Mouse (Mus musculus) C2C12 (cell line): ENCODE results near the gene Zfp184.

Experiments
- CEBPB ChIP-seq: IDR thresholded peaks from one replicate; pipeline ENCODE4 v1.6.1; 2011; ENCODE audit warnings: low read depth, mild to moderate bottlenecking, control low read depth, moderate library complexity
- CTCF ChIP-seq: IDR thresholded peaks from one replicate; pipeline ENCODE4 v1.5.1; 2011; ENCODE audit not compliant: control insufficient read depth, insufficient read depth, insufficient read length
- FOSL1 ChIP-seq: IDR thresholded peaks from one replicate; pipeline ENCODE4 v1.8.0; 2011; ENCODE audit warnings: mild to moderate bottlenecking, low read length; ENCODE audit not compliant: poor library complexity, insufficient read depth, severe bottlenecking
- USF1 ChIP-seq: IDR thresholded peaks from one replicate; pipeline ENCODE4 v1.6.1; 2011; ENCODE audit warnings: low read depth, mild to moderate bottlenecking, control low read depth, moderate library complexity

DNA sequence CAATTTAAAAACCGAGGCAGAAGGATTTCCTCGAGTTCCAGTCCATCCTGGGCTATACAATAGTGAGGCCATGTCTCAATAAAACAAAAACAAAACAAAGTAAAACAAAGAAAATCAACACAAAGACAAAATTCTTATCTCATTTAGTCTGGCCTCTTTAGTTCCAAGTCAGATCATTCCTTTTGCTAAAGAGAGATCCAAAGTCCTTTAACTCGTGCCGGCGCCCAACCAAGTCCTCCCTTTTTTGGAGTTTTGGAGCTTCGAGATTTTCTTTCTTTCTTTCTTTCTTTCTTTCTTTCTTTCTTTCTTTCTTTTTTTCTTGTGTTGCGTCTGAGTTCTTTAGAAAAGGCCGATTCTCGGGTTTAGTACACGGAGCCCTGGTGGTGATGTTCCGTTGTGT is 27.4 kb upstream of the Zfp184 start:
- TF ChIP-seq CTCF, result no peak
- TF ChIP-seq USF1, result no peak
- TF ChIP-seq CEBPB, result no peak
- no peak for TF ChIP-seq FOSL1
